Mouse (Mus musculus) C2C12 (cell line): ENCODE results near the gene D430041D05Rik.

ENCODE experiments used
- CEBPB ChIP-seq: IDR thresholded peaks from one replicate; pipeline ENCODE4 v1.6.1; 2011; ENCODE audit warnings: low read depth, mild to moderate bottlenecking, control low read depth, moderate library complexity
- CTCF ChIP-seq: IDR thresholded peaks from one replicate; pipeline ENCODE4 v1.5.1; 2011; ENCODE audit not compliant: control insufficient read depth, insufficient read depth, insufficient read length
- FOSL1 ChIP-seq: IDR thresholded peaks from one replicate; pipeline ENCODE4 v1.8.0; 2011; ENCODE audit warnings: mild to moderate bottlenecking, low read length; ENCODE audit not compliant: poor library complexity, insufficient read depth, severe bottlenecking
- MAX ChIP-seq: IDR thresholded peaks from one replicate; pipeline ENCODE4 v1.6.1; 2011; ENCODE audit warnings: mild to moderate bottlenecking, control low read depth
- USF1 ChIP-seq: IDR thresholded peaks from one replicate; pipeline ENCODE4 v1.6.1; 2011; ENCODE audit warnings: low read depth, mild to moderate bottlenecking, control low read depth, moderate library complexity

DNA sequence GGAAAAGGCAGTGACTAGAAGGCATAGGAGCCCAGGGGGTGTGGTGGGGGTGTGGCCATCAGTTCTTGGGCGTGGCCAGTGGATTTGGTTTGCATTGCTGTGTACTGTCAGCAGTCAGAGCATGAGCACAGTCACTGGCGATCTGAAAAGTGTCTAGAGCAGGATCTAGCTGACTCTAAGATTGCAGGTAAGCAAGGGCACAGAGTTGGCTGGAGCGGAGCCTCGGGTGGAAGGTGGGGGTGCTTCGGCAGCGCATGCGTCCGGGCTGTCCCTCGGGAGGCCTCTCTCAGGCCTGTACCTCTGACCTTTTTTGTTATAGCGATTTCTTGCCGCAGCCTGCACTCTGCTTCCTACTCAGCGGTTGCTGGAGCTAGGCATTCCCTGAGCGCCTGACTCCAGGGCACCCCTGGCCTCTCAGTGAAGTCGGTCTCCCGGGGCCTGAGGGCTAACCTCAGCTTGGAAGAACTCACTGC, 315.0 kb downstream of the D430041D05Rik start, which contains the start of gene Cd59a:
- TF ChIP-seq CTCF = no peak
- TF ChIP-seq MAX = no peak
- no peak for TF ChIP-seq USF1
- TF ChIP-seq CEBPB = no peak
- no peak for TF ChIP-seq FOSL1
